Mouse (Mus musculus) heart, embryonic 11.5 days (tissue): ENCODE data around the gene Mertk. TPM values are rescaled to one million over a fixed set of nuclear protein-coding genes. Genes with fewer than 3 reads are reported as not detected.

ENCODE experiments used
- ATAC-seq: fragments of 200-750 bp; cut with Nextera tagmentation; replicated peaks from 2 replicates; pipeline ENCODE4 v1.8.0; 2017; ENCODE audit warnings: moderate library complexity; ENCODE audit not compliant: insufficient number of reproducible peaks, low FRiP score, low TSS enrichment
- H3K27ac ChIP-seq: fragments of 300-500 bp; sonication (generic); 2 replicates; pipeline ENCODE4 v1.5.1; 2014; ENCODE audit warnings: mild to moderate bottlenecking, low read depth, low read length
- H3K27me3 ChIP-seq: fragments of 300-500 bp; sonication (generic); 2 replicates; pipeline ENCODE4 v1.6.1; 2014; ENCODE audit warnings: mild to moderate bottlenecking, low read length, mixed read lengths; ENCODE audit not compliant: control insufficient read depth, insufficient read depth
- H3K36me3 ChIP-seq: fragments of 300-500 bp; sonication (generic); 2 replicates; pipeline ENCODE4 v1.6.1; 2014; ENCODE audit warnings: mild to moderate bottlenecking, low read length, moderate library complexity, mixed read lengths; ENCODE audit not compliant: control insufficient read depth, insufficient read depth
- H3K4me1 ChIP-seq: fragments of 300-500 bp; sonication (generic); 2 replicates; pipeline ENCODE4 v1.6.1; 2014; ENCODE audit warnings: low read length; ENCODE audit not compliant: control insufficient read depth, insufficient read depth
- H3K4me2 ChIP-seq: fragments of 300-500 bp; sonication (generic); 2 replicates; pipeline ENCODE4 v1.6.1; 2014; ENCODE audit warnings: mild to moderate bottlenecking, moderate library complexity
- H3K4me3 ChIP-seq: fragments of 300-500 bp; sonication (generic); 2 replicates; pipeline ENCODE4 v1.5.1; 2014; ENCODE audit warnings: low read depth, low read length
- H3K9ac ChIP-seq: fragments of 300-500 bp; sonication (generic); 2 replicates; pipeline ENCODE4 v1.6.1; 2014; ENCODE audit warnings: mild to moderate bottlenecking, low read depth, low read length, moderate library complexity
- H3K9me3 ChIP-seq: fragments of 300-500 bp; sonication (generic); replicated peaks from 2 replicates; pipeline ENCODE4 v1.6.1; 2016; ENCODE audit warnings: low read length; ENCODE audit not compliant: control insufficient read depth
- WGBS: fragments of 180-500 bp; shearing (Covaris S2); extraction: QIAGEN DNeasy Blood & Tissue Kit; methylation state at CpG from one replicate; pipeline ENCODE4 v1.1.7; 2014; ENCODE audit not compliant: insufficient replicate concordance; 5-methylcytosine and 5-hydroxymethylcytosine counted together
- polyA plus RNA-seq: library from polyadenylated mRNA; unstranded; fragments of >200 nt; fragmentation: Nextera tagmentation; extraction: Ambion mirVana; gene quantifications from 2 replicates; pipeline ENCODE4 v1.2.1, GENCODE M21; 2014

Mertk gene
- polyA plus RNA-seq, 1 experiment from 2014 or later = 4.1 TPM

DNA sequence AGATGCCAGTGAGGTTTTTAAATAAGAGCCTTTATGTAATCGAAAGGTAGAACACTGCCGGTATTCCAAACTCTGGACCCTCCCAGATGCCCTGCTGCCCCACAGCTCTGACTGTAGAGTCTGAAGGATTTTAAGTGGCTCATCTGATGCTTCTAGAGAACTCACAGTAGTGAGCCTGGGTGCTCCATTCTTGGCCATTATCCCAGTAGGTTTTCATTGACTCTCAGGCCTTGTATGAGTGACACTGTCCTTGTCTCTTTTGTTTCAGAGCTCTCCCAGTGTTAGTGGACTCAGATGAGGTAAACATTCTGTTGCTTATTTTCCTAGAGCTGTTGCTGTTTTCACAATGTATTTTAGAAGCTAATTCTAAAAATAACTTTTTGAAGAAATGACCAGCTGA, 151.3 kb downstream of the Mertk start:
- Histone ChIP-seq H3K4me2 (no peak overlapping the region), H3K27ac (no peak overlapping the region), H3K27me3 (no peaks in the 10 kb centered on the region), H3K36me3 (peaks cover 12% of the 10 kb centered on the region), H3K9ac (no peak overlapping the region), H3K4me1 (peaks cover 5% of the 10 kb centered on the region; the same call in 1 of the 2 replicates), H3K4me3 (no peak overlapping the region), H3K9me3 (no peaks in the 10 kb centered on the region)
- WGBS = 87% methylated on average over 2 of the region's 2 CpGs
- no peak for ATAC-seq

Other genes starting within 250 kb of the Mertk start
- not detected in 2 replicates for gene Spdye4c, start 107.7 kb upstream of the Mertk start, polyA plus RNA-seq
- gene Anapc1, start 11.6 kb upstream of the Mertk start, polyA plus RNA-seq = 62.6 and 65.1 TPM in 2 replicates
- 20.4 and 21.4 TPM in 2 replicates for gene Tmem87b, start 119.2 kb downstream of the Mertk start, polyA plus RNA-seq
- 1.1 and 1.8 TPM in 2 replicates for gene Fbln7, start 164.0 kb downstream of the Mertk start, polyA plus RNA-seq
- 8.4 and 10.1 TPM in 2 replicates for gene Zc3h8, start 245.1 kb downstream of the Mertk start, polyA plus RNA-seq